Mouse (Mus musculus) adrenal gland, postnatal 14 days (tissue): ENCODE results near the gene Dido1. TPM values are rescaled to one million over a fixed set of nuclear protein-coding genes. Genes with fewer than 3 reads are reported as not detected.
A peak's percentile ranks its signal among the peaks of the same experiment; 100 is the strongest.
"Not testable (repeated sequence)": the region's sequence is repeated elsewhere in the genome, so short reads cannot be mapped to it uniquely, and the experiment has no call there.

Source experiments
- DNase-seq: peaks from one replicate; pipeline ENCODE4 v3.0.0; 2021; ENCODE audit warnings: mixed read lengths
- total RNA-seq: library from RNA; stranded (reverse); gene quantifications from 2 replicates; pipeline ENCODE4 v1.2.3, GENCODE M21; 2021

Gene Dido1
- total RNA-seq, 1 experiment from 2014 or later: 49.3 TPM

DNA sequence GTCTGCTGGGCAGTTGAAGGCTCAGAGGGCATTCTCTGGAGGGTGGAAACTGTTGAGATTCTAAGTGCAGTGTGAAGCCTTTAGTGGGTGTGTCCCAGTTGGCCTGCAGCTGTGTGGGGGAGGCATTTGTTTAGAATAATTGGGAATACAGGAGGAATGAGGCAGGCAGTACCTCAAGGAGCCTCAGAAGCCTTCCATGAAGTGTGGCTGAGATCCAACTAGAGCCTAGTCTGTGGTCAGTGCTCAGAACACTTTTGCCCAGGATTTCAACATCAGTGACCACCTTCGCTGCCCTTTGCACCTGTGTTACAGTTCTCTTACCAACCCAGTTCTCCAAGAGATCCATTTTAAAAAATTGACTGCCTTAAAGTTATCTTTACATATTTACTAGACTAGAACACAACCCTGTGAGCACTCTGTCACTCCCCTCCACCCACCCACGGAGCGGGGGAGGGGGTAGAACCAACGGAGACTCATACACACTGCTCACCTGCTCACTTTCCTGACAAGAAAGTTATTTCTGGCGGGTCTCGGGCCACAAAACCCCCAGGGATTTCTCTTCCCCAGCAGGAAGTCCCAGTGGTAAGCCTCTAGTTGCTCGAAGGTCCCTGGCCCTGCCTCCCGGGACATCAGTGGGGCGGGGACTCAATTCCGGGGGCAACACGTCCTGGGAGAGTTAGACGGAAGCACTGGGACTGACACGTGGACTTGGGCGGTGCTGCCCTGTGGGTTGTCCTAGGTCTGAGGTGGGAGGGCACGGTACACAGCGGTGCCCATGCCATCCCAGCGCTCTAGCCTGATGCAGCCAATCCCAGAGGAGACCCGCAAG is 15.0 kb upstream of the Dido1 start, which contains the start of gene Slc17a9:
Gene Slc17a9 (plus strand): TSS at position 679 of the 829 bp plus-strand sequence.
- DNase-seq: peak; percentile 87

DNA sequence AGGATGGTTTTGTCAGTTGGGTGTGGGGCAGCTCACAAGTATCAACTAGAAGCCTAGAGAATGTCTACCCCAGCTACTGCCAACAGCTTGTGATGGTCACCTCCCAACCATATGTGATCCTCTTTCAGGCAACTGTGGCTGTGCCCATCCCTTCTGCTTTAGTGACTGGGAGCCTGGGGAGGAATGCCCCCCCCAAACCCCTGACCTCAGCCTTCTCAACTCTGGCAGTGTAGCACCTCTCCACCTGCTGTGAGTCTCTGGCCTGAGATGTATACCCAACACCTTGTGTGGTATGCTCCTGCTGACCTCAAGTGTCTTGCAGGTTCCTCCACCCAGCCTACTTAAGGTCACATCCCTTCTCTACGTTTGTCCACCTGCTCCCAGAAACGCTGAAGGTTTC is 14.1 kb upstream of the Dido1 start:
- no peak for DNase-seq

DNA sequence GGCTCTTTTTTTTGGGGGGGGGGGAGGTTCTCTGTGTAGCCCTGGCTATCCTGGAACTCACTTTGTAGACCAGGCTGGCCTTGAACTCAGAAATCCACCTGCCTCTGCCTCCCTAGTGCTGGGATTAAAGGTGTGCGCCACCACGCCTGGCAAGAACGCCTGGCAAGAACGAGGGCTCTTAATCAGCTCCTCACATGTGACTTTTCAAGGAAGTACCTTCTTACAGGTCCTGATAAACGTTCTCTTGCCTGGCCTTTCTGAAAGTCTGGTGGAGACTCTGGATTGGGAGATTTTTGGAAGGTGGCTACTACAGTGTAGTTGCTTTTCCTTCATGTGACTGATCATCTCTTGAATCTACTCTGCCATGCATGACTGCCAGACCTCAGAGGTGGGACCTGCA is 12.9 kb upstream of the Dido1 start:
- not testable (repeated sequence) for DNase-seq

DNA sequence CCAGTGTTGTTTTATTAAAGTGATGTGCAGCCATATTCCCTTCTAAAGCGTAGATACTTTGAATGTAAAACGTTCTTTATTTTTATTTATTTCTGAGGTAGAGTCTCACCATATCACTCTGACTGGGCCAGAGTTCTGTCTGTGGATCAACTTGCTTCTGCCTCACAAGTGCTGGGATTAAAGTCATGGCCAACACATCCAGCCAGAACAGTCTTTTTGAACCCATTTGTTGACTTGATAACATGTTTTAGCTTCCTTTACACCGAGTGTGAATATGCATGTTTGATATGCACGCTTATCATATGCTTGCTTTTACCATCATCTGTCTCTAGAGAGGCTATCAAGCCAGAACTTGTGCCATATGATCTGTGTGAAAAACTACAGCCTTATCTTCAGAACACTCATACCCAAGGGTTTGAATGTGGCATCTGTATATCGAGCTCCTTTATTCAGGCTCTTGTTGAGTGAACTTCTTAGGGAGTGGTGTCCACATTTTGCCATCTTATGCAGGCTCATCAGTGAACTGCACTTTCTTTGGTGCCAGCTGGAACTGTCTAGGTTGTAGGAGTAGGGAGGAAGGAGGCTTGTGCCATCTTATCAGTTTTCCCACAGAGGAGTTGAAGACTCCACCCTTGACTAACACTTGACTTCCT is 2.4 kb upstream of the Dido1 start:
- DNase-seq: no peak

DNA sequence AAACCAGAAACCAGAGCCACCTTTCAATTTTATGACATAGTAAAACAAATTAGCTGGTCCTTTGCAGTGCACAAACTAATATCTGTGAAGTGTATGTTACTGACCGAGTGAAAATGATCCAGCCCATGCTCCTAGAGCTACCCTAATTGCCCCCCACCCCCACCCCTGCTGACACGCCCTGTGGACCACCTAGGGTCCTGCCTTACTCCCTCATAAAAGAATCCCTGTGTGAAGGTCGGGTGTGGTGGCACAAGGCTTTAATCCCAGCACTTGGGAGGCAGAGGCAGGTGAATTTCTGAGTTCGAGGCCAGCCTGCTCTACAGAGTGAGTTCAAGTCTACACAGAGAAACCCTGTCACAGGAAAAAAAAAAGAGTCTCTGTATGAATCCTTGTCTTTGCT is 1.7 kb upstream of the Dido1 start:
- DNase-seq: no peak

DNA sequence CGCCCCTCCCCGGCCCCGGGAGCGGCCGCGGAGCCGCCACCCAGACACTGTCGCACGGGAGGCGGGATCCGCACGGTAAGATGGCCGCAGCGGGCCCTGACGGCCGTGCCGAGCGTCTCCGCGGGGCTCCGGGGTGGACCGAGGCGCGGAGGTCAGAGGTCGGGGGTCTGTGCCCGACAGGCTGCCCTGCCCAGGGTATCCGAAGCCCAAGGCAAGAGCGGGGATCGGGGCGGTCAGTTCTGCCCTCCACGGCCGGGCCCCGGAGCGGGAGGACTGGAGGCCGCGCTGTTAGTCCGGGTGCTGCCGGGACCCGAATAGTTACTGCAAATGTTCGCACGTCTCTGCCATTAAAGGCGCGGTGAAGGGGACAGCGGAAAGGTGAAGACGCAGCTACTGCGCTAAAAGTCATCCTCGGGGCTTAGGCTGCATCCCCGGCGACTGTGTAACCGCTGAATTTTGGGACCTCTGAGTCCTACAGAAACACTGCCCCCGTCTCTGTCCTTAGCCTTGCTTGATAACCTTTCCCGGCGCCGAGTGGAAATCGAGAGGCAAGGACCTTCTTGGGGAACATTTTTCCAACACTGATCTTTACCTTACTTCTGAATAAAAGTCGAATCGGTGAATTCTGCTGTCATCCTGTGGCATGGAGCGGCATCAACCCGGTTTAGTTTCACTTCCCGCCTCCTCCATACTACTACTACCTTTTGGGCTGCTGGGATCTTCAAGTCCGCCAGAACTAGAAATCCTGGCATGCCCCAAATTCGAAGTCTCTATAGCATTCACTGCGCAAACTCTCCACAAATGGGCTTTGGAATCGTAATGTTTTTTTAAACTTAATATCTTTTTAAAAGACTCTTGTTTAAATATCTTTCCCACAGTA is 717 bp upstream of the Dido1 start:
- DNase-seq: peak; percentile 24

DNA sequence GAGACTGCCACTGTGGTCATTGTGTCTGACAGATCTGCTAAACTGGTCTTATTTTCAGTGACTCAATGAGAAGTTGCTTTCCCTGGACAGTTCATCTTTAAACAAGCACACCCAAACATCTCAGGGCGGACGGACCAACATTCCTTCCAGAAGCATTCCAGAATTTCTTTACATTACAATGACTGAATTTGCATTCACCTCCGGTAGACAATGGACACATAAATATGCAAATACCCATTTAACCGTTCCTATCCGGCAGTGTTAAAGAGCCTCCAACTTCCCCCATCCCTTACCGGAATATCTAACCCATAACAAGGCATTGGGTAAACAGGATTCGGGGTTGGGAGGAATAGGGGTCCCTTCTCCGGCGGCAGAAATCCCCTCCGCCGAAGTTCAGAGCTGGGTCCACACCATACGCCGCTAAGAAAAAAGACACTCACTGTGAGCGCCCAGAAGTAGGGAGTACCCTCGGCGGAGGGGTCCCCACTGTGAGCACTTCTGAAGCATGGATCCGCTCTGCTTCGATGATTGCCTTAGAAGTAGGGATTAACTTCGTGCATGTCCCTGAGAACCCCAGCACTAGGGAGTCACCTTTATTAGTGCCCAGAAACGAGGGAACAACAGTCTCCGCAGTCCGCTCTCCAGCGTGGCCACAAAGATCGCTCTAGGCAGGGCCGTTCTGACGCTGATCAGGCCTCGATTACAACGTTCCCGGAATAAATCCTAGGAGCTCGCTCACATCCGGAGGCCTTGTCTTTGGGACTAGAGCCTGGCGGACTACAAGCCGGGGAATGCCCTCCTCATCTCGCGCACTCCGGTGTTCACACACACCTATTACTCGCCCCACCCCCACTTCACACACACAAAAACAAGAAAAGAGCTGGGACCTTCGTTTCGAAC is 526 bp downstream of the Dido1 start:
- DNase-seq: no peak

DNA sequence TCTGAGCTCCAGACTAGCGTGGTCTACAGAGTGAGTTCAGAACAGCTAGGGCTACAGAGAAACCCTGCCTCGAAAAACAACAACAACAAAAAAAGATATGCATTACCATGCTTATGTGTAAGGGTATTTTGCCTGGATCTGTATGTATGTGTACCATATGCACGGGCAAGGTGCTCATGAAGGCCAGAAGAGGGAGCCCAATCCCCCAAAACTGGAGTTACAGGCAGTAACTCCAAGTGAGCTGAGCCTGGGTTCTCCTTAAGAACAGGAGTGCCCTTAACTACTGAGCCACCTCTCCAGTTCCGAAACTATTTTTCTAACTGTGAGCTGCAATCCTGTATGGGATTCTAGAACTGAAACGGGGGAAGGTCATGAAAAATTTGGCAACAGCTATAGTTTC is 3.8 kb downstream of the Dido1 start:
- no peak for DNase-seq

DNA sequence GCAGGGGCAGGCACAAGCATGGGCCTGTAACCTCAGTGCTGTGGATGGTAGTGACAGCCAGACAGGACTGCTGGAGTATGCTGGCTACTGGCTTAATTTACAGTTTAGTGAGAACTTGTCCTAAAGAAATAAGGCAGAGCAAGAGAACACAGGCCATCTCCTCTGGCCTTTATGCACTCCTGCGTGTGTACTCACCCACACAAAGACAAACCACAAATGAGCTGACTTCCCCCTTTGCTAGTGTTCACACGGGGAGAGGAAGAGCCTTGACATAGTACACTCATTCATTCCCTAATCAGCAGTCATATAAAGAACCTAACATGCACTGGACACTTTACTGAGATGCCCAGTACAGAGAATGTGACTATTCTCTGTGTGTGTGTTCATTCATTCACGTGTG is 4.7 kb downstream of the Dido1 start:
- no peak for DNase-seq

DNA sequence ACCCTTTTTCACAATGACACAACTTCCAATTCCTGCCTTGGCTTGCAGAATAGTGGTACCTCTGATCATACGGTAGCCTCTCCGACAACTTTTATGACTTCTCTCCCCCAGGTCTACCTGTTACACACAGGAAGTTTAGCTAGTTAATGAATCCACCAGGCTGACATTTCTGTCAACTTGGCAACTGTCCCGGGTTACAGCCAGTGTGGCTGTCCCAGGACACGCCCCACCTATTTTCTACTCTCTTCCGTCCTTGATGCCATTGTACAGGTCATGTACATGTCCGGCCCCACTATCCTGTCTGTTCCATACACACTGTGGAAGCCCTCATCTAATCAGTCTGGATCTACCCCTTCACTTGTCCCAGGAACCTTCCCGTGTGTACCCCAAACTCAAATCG is 5.2 kb downstream of the Dido1 start:
- DNase-seq: peak; percentile 74

DNA sequence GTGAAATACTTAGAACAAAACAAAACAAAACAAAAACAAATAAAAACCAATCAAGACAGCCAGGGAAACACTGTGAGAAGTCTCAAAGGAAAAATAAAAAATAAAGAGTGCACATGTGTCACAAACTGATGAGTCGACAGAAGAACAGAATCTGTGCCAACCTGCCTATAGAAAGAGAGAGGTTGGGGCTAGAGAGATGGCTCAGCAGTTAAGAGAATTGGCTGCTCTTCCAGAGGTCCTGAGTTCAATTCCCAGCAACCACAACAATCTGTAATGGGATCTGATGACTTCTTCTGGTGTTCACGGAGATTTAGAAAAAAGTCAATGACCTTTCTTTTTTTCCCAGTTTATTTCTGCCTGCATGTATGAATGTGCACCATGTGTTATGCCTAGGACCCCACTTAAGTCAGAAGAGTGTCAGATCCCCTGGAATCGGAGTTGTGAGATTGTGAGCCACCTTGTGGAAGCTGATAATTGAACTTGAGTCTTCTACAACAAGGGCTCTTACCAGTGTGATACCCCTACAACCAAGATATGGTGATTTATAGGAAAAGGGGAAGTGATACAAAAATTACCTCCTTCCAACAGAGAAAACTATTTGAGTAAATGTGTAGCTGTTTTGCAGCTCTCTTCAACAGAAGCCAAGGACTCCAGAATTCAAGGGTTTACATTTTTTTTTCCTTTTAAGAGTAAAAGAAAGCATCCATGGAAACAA is 6.0 kb downstream of the Dido1 start:
- DNase-seq: no peak

DNA sequence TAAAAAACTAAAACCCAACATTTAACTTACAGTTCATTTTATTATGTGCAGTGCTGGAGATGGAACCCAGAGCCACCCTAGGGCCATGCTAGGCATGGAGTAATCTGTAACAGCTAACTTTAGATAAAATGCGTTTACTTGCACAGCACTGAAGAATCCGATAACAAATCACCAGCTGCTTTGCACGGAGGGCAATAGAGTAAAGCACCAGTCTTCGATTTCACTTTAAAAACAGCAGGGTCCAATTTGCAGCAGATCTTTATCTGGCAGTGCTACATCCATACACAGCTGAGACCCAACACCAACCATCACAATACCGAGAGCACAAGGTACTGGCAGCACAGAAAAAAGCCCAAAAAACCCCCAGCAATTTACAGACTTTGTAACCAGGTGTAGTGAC is 6.6 kb downstream of the Dido1 start:
- no peak for DNase-seq

DNA sequence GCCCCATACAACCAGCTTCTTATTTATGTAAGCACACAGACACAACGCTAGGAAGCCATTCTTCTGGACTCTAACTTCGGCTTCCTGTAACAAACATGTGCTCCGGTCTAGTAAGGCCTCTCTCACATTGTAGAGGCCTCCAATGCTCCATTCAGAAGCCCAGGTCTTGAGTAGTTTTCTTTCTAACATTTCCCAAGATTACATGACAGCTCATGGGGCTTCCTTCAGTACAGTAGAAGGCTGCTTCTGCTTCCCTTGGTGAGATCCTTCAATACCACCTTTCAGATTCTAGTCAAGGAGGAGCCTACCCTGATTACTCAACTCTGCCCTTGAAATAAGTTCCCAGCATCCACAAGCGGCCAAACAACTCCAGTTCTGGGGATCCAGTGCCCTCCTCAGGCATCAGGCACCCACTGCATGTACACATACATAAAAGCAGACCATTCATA is 7.1 kb downstream of the Dido1 start:
- DNase-seq: peak; percentile 42

DNA sequence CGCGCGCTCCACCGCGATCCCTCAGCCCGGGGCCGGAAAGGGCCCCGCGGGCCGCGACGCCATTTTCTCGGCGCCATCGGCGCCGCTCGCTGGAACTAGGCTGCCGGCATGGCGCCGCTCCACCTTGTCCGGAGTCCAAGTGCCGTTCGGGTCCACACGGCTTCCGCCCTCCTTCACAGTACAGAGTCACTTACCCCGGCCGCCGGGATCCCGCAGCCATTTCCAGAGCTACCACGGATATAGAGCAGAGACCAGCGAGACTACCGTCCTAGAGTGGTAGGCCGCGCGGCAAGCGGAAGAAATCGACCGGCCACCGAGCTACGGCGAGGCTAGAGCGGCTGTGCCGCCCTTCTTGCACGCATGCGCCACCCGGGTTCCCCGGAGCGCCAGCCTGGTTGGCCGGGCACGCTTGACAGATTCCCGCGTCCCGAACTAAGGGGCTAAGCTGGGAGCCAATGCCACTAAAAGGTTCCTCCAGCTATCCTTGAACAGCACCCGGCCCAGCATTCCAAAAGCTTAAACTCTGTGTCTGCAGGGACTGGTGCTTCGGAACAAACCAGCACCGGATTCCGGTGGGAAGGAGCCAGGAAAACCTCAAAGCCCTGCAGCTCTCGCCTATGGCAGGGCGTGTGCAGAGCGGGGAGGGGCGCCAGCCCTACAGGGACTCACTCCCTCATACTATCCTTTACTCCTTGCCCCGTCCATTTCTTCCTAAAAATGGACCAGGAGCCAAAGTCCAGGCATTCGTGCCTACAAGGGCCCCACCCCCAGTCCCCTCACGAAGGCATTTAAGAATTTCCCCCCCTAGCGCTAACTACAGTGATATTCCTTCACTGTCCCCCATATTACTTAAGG is 7.8 kb downstream of the Dido1 start:
- peak; percentile 96 for DNase-seq

DNA sequence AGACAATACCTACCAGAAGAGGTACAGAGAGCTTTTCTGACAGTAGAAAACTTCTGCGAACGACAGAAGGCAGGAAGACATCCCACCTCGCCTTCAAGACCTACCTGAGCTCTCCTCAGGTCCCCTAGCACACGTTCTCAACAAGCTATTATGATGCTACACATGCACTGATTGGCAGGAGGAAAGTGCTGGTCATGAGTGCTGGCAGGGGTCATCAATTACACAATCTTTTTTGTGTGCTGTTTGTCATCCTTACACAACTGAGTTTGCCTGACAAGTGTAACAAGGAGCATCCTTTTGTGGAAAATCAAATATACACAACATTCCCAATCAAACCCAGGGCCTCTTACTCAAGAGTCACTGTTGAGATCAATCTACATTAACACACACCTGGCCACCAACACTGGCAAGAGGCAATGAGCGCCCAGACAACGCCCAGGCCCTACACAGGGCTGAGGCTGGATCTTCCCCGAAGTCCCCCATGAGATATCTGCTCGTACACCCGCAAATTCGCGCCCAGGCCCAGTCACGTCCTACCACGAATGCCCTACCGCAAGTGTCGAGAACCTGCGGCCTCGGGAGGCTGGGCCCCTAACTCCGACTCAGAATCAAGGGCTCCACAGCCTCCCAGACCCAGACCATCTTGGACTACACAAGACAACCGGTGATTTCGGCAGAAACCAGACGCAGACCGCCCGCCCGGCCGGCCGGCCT is 8.6 kb downstream of the Dido1 start:
- peak; percentile 40 for DNase-seq

DNA sequence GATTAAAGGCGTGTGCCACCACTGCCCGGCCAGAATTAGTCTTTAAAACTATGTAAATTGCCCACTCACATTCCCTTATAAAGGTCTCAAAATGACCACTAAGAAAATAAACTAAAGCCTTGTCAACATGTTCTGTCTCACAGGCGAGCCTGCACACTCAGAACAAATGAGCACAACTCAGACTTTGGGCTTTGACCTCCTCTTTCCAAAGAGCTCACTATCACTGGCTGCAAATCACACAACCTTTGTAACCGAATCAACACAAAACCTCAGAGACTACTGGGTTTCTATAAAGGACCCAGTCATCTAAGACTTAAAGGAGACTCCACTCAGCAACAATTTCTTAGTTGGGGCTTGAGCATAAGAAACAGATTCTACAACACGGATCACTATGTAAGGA is 9.3 kb downstream of the Dido1 start:
- no peak for DNase-seq

DNA sequence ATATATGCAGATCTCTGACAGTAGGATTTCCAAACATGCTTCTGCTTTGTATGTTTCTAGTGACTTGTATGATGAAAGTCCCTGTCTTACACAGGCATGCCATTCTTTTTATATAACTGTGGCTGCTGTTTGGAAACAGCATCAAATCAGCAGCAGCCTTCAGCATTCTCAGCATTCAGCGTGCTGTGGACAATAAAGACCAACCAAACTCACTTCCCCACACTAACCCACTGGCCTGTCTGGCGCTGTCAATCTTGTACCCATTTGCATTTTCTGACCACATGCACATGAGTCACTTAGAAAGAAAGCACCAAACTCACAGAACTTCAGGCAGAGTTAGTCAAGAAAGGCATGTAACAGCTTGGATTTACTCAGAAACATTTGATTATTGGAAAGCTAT is 14.6 kb downstream of the Dido1 start:
- DNase-seq: no peak

DNA sequence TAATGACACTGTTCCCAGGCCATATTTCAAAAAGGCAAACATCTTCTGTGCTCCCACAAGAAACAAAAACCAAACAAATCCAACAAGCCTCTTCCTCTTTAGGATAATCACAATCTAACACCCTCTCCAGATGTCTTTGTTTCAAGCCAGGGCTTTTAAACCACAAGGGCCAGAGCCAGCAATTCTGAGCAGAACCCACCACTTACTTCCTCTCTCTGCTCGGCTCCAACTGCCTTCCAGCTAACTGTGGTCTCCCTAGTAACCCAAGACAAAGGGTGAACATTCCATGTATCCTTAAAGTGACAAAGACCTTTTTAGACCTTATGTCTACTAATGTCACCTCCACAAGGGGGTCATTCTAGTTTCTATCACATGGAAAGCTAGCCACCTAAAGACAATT is 17.2 kb downstream of the Dido1 start:
- peak; percentile 28 for DNase-seq

DNA sequence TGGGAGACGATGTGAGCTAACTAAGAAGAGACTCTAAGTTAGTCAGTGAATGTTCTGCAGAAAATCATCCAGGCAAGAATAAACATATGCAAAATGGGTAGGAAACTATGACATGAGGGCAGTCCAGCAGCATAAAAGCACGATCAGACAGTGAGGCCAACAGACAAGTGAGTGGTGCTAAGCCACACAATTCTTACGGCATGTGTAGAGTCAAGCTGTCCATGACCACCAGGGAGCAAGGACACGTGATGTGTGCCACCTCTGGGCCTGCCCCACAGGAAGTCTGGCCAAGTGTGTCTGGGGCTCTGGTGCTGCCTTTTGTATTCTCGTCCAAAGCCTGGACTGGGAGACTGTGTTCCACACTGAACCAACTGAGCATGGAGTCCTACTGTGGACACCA is 20.0 kb downstream of the Dido1 start:
- DNase-seq: peak; percentile 66
